Mouse (Mus musculus) heart, embryonic 14.5 days (tissue): ENCODE measurements at regions not wholly inside any gene's neighbourhood (a gene's known extent, or its start where the extent isn't known, plus 50 kb on each side); places are given as distances from the start of the nearest gene placed in this dataset.

Experiments used
- ATAC-seq: fragments of 200-750 bp; cut with Nextera tagmentation; 2 replicates; pipeline ENCODE4 v1.8.0; 2017; ENCODE audit warnings: low read depth, moderate TSS enrichment; ENCODE audit not compliant: insufficient number of reproducible peaks, insufficient read depth, low FRiP score
- H3K27ac ChIP-seq, 2 experiments: fragments of 200-500 bp in 1 of 2; fragments of 300-500 bp in 1 of 2; sonication (generic) in 1 of 2; replicated peaks in 1 of 2; 2 replicates each; pipeline ENCODE4 v1.5.1; 2012 to 2014; ENCODE audit warnings: low read depth in 2 of 2, low read length in 2 of 2, control low read depth in 1 of 2, mild to moderate bottlenecking in 1 of 2, mixed read lengths in 1 of 2; ENCODE audit not compliant: control insufficient read depth in 1 of 2, insufficient read depth in 1 of 2
- H3K27me3 ChIP-seq: fragments of 300-500 bp; sonication (generic); 2 replicates; pipeline ENCODE4 v1.6.1; 2014; ENCODE audit warnings: mild to moderate bottlenecking, low read length, control low read depth; ENCODE audit not compliant: control insufficient read depth, insufficient read depth
- H3K36me3 ChIP-seq: fragments of 300-500 bp; sonication (generic); 2 replicates; pipeline ENCODE4 v1.6.1; 2014; ENCODE audit warnings: mild to moderate bottlenecking, control low read depth, low read length, mixed read lengths; ENCODE audit not compliant: control insufficient read depth, insufficient read depth
- H3K4me1 ChIP-seq, 2 experiments: fragments of 200-500 bp in 1 of 2; fragments of 300-500 bp in 1 of 2; sonication (generic) in 1 of 2; 2 replicates each; pipeline ENCODE4 v1.6.1; 2012 to 2014; ENCODE audit warnings: low read length in 2 of 2, control low read depth in 1 of 2, mixed read lengths in 1 of 2; ENCODE audit not compliant: control insufficient read depth in 2 of 2, insufficient read depth in 2 of 2
- H3K4me2 ChIP-seq: fragments of 300-500 bp; sonication (generic); 2 replicates; pipeline ENCODE4 v1.6.1; 2014; ENCODE audit warnings: mild to moderate bottlenecking, low read length
- H3K4me3 ChIP-seq, 2 experiments: fragments of 200-500 bp in 1 of 2; fragments of 300-500 bp in 1 of 2; sonication (generic) in 1 of 2; 2 replicates each; pipeline ENCODE4 v1.5.1; 2012 to 2014; ENCODE audit warnings: low read length in 2 of 2, mild to moderate bottlenecking in 2 of 2, control low read depth in 1 of 2, low read depth in 1 of 2, moderate library complexity in 1 of 2; ENCODE audit not compliant: control insufficient read depth in 1 of 2, insufficient read depth in 1 of 2
- H3K9ac ChIP-seq: fragments of 300-500 bp; sonication (generic); 2 replicates; pipeline ENCODE4 v1.6.1; 2014; ENCODE audit warnings: mild to moderate bottlenecking, low read length
- H3K9me3 ChIP-seq: fragments of 300-500 bp; sonication (generic); 2 replicates; pipeline ENCODE4 v1.6.1; 2016; ENCODE audit warnings: low read length, control low read depth; ENCODE audit not compliant: control insufficient read depth
- WGBS: fragments of 180-500 bp; shearing (Covaris S2); extraction: QIAGEN DNeasy Blood & Tissue Kit; methylation state at CpG from one replicate; pipeline ENCODE4 v1.1.7; 2014; 5-methylcytosine and 5-hydroxymethylcytosine counted together

DNA sequence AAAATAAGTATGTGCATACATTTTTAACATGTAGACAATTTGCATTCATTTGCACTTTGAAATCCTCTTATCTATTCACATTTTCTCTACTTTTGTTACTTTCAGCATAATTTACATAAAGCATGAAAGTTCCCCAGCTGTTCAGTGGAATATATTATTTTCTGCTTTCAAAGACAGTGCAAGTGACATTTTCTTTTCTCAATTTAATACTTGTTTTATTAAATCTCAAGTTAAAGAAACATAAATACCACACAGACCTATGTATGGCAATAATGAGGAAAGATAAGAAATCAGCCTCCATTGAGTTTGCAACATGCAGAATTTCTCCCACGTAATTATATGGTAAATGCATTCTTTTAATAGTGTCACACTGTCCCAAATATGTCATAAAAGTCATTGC lies 1168.1 kb upstream of the Gje1 start:
- no peaks in the 10 kb centered on the region for H3K4me1 ChIP-seq
- 60% methylated on average over 1 of the region's 1 CpGs for WGBS
- no peak overlapping the region for H3K4me2 ChIP-seq
- no peaks in the 10 kb centered on the region for H3K36me3 ChIP-seq
- H3K27ac ChIP-seq: no peak overlapping the region
- no peak overlapping the region for H3K4me3 ChIP-seq
- ATAC-seq: no peak
- H3K9me3 ChIP-seq: no peaks in the 10 kb centered on the region
- H3K27me3 ChIP-seq: no peaks in the 10 kb centered on the region
- H3K9ac ChIP-seq: no peak overlapping the region

DNA sequence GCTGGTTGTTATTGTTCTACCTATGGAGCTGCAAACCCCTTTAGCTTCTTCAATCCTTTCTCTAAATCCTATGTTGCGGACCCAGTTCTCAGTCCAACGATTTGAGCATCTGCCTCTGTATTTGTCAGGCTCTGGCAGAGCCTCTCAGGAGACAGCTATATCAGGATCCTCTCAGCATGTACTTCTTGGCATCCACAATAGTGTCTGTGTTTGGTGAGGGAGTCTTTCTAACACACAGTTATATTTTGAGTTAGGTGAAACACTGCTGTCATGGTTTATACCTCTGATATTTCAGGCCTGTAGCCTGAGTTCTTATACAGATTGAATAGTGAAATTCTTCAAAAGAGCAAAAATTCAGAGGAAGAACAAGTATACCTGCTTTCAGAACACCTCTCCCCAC lies 1150.0 kb upstream of the Gje1 start:
- ATAC-seq: no peak

DNA sequence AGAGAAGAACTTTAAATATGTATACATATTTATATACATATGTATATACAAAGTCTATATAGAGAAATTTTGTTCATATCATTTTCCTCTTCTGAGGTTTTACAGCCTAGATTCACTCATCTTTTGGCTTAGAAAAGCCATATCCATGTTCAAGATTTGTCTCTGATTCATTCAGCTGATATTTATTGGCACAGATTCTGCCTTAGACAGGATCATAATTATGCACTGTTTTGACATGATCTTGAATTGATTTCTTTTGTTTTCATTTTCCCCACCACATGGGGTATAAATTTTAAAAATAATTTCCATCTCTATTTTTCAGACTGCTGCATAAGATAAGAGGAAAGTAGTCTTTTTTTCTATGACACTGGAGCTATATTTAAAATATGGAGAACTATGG lies 1148.9 kb upstream of the Gje1 start:
- Histone ChIP-seq H3K27me3 (no peaks in the 10 kb centered on the region), H3K27ac (no peak overlapping the region), H3K9me3 (no peaks in the 10 kb centered on the region), H3K36me3 (no peaks in the 10 kb centered on the region), H3K4me1 (no peaks in the 10 kb centered on the region), H3K9ac (no peak overlapping the region), H3K4me3 (no peak overlapping the region), H3K4me2 (no peak overlapping the region)
- no peak for ATAC-seq

More for the DNA sequence above, 1150.0 kb upstream of the Gje1 start:
- Histone ChIP-seq H3K4me1 (no peaks in the 10 kb centered on the region), H3K36me3 (no peaks in the 10 kb centered on the region), H3K4me2 (no peak overlapping the region), H3K4me3 (no peak overlapping the region), H3K9me3 (no peaks in the 10 kb centered on the region), H3K9ac (no peak overlapping the region), H3K27me3 (no peaks in the 10 kb centered on the region), H3K27ac (no peak overlapping the region)
- 86% methylated on average over 2 of the region's 2 CpGs for WGBS

DNA sequence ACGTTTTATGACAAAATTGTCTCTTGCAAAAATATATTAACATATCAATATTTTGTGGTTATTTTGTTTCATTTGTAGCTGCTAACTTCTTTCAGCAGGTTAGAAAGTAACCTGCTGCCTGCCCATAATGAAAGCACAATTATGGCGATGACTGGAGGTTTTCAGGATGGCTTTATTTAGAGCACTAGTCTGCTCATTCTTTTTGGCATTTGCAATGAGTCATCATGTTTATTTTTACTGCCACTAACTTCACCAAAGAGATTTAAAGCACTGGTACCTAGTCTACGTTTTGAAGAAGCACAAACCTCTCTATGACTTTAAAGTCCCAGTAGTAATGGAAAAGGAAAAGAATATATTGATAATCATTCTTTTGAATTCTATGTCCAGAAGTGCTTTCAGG lies 1123.4 kb upstream of the Gje1 start:
- H3K4me1 ChIP-seq: no peaks in the 10 kb centered on the region
- WGBS: 48% methylated on average over 3 of the region's 3 CpGs

DNA sequence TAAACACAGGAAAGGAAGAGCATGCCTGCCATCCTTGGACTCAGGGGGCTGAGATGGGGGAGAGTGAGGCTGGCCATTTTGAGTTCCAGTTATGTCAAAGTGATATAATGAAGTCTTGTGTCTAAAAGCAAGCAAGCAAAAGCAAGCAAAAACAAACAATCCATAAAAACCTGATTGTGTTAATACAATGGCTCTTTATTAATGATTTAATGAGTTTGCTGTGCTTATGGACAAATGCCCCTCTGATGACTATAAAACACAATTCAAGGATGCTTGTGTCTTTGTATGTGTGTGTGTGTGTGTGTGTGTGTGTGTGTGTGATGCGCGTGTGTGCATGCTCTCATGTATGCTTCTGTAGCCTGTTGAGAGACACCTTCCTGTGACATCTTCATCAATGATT lies 1114.3 kb upstream of the Gje1 start:
- Histone ChIP-seq H3K4me3 (no peak overlapping the region), H3K27me3 (no peaks in the 10 kb centered on the region), H3K27ac (no peak overlapping the region), H3K36me3 (no peaks in the 10 kb centered on the region), H3K4me2 (no peak overlapping the region), H3K4me1 (no peaks in the 10 kb centered on the region), H3K9me3 (no peaks in the 10 kb centered on the region), H3K9ac (no peak overlapping the region)
- WGBS: 90% methylated on average over 2 of the region's 2 CpGs
- no peak for ATAC-seq

More for the DNA sequence above, 1123.4 kb upstream of the Gje1 start:
- Histone ChIP-seq H3K36me3 (no peaks in the 10 kb centered on the region), H3K9me3 (no peaks in the 10 kb centered on the region), H3K4me3 (no peak overlapping the region), H3K27ac (no peak overlapping the region), H3K27me3 (no peaks in the 10 kb centered on the region), H3K9ac (no peak overlapping the region), H3K4me2 (no peak overlapping the region)
- no peak for ATAC-seq

DNA sequence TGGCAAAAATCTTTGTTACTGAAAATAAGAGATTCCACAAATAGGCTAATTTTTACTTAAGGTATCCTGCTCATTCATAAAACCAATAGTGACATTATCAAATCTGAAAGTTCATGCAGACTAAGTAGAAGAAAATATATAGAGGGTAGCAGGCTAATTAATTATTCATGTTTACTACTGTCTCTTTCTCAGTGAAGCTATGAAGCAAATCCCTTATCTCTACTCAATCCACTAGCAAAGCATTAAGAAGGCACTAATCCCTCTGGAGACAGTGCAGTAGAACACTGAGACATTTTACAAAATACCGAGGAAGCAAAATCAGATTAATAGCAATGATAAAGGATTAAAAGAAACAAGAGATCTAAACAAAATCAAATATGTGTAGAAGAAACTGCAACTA lies 1107.4 kb upstream of the Gje1 start:
- 81% methylated on average over 1 of the region's 1 CpGs for WGBS

DNA sequence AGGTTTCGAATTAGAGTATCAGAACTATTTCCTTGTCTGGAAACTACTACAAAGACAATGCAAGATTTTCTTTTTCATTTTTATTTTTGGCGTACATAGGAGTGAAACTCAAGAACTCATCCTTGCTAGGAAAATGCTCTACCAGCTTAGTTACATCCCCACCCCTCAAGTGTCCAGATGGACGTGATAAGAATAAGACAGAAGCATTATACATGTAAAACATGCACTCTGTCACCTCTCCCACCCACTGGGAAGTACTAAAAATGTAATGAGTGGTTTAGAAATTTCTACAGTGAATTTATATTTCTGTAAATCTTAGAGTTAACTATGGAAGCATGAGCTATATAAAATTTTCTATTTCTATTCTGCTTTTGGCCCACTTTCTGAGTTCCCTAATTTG lies 1089.3 kb upstream of the Gje1 start:
- Histone ChIP-seq H3K9ac (no peak overlapping the region), H3K4me1 (no peaks in the 10 kb centered on the region), H3K36me3 (no peaks in the 10 kb centered on the region), H3K27ac (no peak overlapping the region), H3K9me3 (no peaks in the 10 kb centered on the region), H3K4me3 (no peak overlapping the region), H3K4me2 (no peak overlapping the region), H3K27me3 (no peaks in the 10 kb centered on the region)
- WGBS: 69% methylated on average over 3 of the region's 3 CpGs
- no peak for ATAC-seq

More for the DNA sequence above, 1107.4 kb upstream of the Gje1 start:
- H3K4me2 ChIP-seq: no peak overlapping the region
- ATAC-seq: no peak
- H3K4me3 ChIP-seq: no peak overlapping the region
- H3K27ac ChIP-seq: no peak overlapping the region
- no peak overlapping the region for H3K9ac ChIP-seq
- no peaks in the 10 kb centered on the region for H3K9me3 ChIP-seq
- H3K4me1 ChIP-seq: no peaks in the 10 kb centered on the region
- no peaks in the 10 kb centered on the region for H3K27me3 ChIP-seq
- H3K36me3 ChIP-seq: no peaks in the 10 kb centered on the region

DNA sequence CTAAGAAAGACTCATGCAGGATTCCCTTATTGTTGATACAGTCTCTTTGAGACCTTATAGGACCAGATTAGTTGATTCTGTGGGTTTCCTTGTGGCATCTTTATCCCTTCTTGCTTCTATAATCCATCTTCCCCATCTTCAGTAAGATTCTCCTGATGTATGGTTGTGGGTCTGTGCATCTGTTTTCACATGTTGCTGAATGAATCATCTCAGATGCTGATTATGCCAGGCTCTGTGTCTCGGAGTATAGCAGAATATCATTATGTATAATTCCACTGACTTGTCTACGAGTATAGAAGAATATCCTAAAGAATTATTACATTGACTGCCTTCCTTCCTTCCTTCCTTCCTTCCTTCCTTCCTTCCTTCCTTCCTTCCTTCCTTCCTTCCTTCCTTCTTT lies 1087.8 kb upstream of the Gje1 start:
- no peaks in the 10 kb centered on the region for H3K36me3 ChIP-seq
- no peaks in the 10 kb centered on the region for H3K9me3 ChIP-seq
- no peak overlapping the region for H3K4me2 ChIP-seq
- H3K4me1 ChIP-seq: no peaks in the 10 kb centered on the region
- H3K27me3 ChIP-seq: no peaks in the 10 kb centered on the region
- H3K27ac ChIP-seq: no peak overlapping the region
- no peak for ATAC-seq
- H3K9ac ChIP-seq: no peak overlapping the region
- 77% methylated on average over 2 of the region's 2 CpGs for whole genome bisulfite sequencing
- no peak overlapping the region for H3K4me3 ChIP-seq
